Mouse (Mus musculus) hindbrain, embryonic 13.5 days (tissue): ENCODE measurements around the gene Mmd. TPM values are rescaled to one million over a fixed set of nuclear protein-coding genes. Genes with fewer than 3 reads are reported as not detected.

Source experiments
- ATAC-seq: fragments of 200-750 bp; cut with Nextera tagmentation; 2 replicates; pipeline ENCODE4 v1.8.0; 2017; ENCODE audit warnings: moderate TSS enrichment; ENCODE audit not compliant: low FRiP score
- H3K27ac ChIP-seq: fragments of 300-500 bp; sonication (generic); 2 replicates; pipeline ENCODE4 v1.5.1; 2015; ENCODE audit warnings: inconsistent platforms, mild to moderate bottlenecking, moderate library complexity
- H3K27me3 ChIP-seq: fragments of 300-500 bp; sonication (generic); 2 replicates; pipeline ENCODE4 v1.6.1; 2015; ENCODE audit warnings: mild to moderate bottlenecking, inconsistent platforms
- H3K36me3 ChIP-seq: fragments of 300-500 bp; sonication (generic); 2 replicates; pipeline ENCODE4 v1.6.1; 2015; ENCODE audit warnings: mild to moderate bottlenecking, inconsistent platforms
- H3K4me1 ChIP-seq: fragments of 300-500 bp; sonication (generic); replicated peaks from 2 replicates; pipeline ENCODE4 v1.6.1; 2015; ENCODE audit warnings: inconsistent platforms
- H3K4me2 ChIP-seq: fragments of 300-500 bp; sonication (generic); 2 replicates; pipeline ENCODE4 v1.6.1; 2015; ENCODE audit warnings: inconsistent platforms, mild to moderate bottlenecking, moderate library complexity
- H3K4me3 ChIP-seq: fragments of 300-500 bp; sonication (generic); 2 replicates; pipeline ENCODE4 v1.5.1; 2015; ENCODE audit warnings: mild to moderate bottlenecking, inconsistent platforms
- H3K9ac ChIP-seq: fragments of 300-500 bp; sonication (generic); 2 replicates; pipeline ENCODE4 v1.6.1; 2015; ENCODE audit warnings: mild to moderate bottlenecking, inconsistent platforms
- H3K9me3 ChIP-seq: fragments of 300-500 bp; sonication (generic); 2 replicates; pipeline ENCODE4 v1.6.1; 2016; ENCODE audit warnings: inconsistent platforms
- WGBS: fragments of 180-500 bp; shearing (Covaris S2); methylation state at CpG from one replicate; pipeline ENCODE4 v1.1.7; 2015; 5-methylcytosine and 5-hydroxymethylcytosine counted together
- polyA plus RNA-seq: library from polyadenylated mRNA; unstranded; fragments of >200 nt; fragmentation: Nextera tagmentation; extraction: Ambion mirVana; gene quantifications from 2 replicates; pipeline ENCODE4 v1.2.1, GENCODE M21; 2015

Mmd gene
- polyA plus RNA-seq, 1 experiment from 2014 or later, result 114 TPM

DNA sequence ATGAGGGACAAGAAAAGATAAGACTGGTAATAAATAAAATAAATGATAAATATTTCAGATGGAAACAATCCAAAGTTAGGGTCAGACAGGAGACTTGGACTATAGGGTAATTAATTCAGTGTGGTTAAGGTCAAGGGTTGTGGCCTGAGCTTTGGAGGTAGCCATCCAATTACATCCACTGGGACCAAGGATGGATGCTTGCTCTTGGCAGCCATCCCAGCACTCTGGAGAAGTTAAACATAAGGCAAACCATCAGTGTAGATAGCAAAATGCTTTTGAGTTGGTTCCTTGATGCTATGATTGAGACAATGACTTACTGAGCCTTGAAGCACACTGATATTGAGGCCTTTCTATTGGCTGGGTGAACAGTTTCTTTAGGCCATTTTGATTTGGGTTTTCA lies 43.5 kb downstream of the Mmd start:
- H3K27me3 ChIP-seq, result no peaks in the 10 kb centered on the region
- no peak overlapping the region for H3K9ac ChIP-seq
- no peak overlapping the region for H3K27ac ChIP-seq
- no peaks in the 10 kb centered on the region for H3K36me3 ChIP-seq
- H3K4me2 ChIP-seq, result no peak overlapping the region
- H3K4me1 ChIP-seq, result no peaks in the 10 kb centered on the region
- no peak overlapping the region for H3K4me3 ChIP-seq
- H3K9me3 ChIP-seq, result no peaks in the 10 kb centered on the region
- no peak for ATAC-seq

DNA sequence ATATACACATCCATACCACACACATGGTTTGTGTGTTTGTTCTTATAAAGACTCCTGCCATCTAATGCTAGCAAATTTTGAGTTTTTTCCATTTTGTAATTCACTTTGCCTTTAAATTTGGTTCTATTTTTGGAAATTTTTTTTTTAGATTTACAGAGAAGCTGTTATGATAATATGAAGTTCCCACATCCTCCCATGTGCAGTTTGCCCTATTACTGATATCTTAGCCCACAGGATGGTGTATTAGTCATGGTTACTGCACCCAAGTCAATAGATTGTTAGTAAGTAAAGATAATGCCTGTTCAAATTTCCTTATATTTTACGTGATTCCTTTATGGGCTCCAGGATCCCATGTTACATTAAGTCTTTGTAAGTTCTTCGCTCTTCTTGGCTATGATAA lies 45.4 kb downstream of the Mmd start:
- no peak for ATAC-seq

DNA sequence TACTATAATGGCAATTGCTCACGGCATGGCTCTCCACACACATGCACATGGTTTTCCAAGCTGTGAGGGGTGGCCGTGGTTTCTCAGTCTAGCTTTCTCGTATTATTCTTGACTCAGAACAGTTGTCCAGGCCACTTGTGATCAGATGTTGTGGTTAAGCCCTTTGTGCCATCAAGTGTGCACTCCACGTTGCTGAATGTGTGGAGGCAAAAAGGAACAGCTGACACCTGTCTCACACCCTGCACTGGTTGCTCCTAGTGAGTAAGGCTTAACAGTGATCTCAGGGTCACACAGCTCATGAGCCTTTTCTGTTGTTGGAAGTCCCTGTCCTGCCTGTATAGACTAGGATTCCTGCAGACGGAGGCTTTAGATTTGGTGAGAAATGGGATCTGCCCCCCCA lies 56.8 kb downstream of the Mmd start:
- 93% methylated on average over 5 of the region's 5 CpGs for WGBS
- H3K9me3 ChIP-seq, result no peaks in the 10 kb centered on the region
- no peak overlapping the region for H3K9ac ChIP-seq
- no peaks in the 10 kb centered on the region for H3K36me3 ChIP-seq
- no peaks in the 10 kb centered on the region for H3K4me1 ChIP-seq
- H3K4me3 ChIP-seq, result no peak overlapping the region
- ATAC-seq, result no peak
- H3K27me3 ChIP-seq, result no peaks in the 10 kb centered on the region
- no peak overlapping the region for H3K4me2 ChIP-seq
- H3K27ac ChIP-seq, result no peak overlapping the region

More for the DNA sequence above, 45.4 kb downstream of the Mmd start:
- Histone ChIP-seq H3K36me3 (no peaks in the 10 kb centered on the region), H3K4me3 (no peak overlapping the region), H3K27me3 (no peaks in the 10 kb centered on the region), H3K4me2 (no peak overlapping the region), H3K27ac (no peak overlapping the region), H3K4me1 (no peaks in the 10 kb centered on the region), H3K9me3 (no peaks in the 10 kb centered on the region), H3K9ac (no peak overlapping the region)
- WGBS, result 94% methylated on average over 2 of the region's 2 CpGs

DNA sequence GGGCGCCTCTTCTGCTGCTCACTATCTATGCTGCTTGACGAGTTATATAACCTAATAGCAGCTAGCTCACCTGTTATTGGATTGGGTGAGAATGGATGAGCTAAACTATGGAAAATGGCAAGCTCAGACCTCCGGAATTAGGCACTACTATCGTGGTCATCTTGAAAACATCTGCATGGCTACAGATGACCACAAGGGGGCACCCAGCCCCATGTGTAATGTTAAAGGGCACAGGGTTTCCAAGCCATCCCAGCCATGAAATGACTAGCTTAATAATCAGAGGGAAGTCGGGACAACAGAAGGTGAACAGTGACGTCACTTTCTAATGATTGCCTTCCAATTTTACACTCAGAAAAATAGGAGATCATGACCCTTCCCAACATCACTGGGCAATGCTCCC lies 57.7 kb downstream of the Mmd start:
- WGBS, result 54% methylated on average over 6 of the region's 6 CpGs
- no peak overlapping the region for H3K27ac ChIP-seq
- H3K9ac ChIP-seq, result no peak overlapping the region
- H3K9me3 ChIP-seq, result no peaks in the 10 kb centered on the region
- no peaks in the 10 kb centered on the region for H3K27me3 ChIP-seq
- no peaks in the 10 kb centered on the region for H3K4me1 ChIP-seq
- no peak for ATAC-seq
- H3K36me3 ChIP-seq, result no peaks in the 10 kb centered on the region
- H3K4me2 ChIP-seq, result no peak overlapping the region
- H3K4me3 ChIP-seq, result no peak overlapping the region

DNA sequence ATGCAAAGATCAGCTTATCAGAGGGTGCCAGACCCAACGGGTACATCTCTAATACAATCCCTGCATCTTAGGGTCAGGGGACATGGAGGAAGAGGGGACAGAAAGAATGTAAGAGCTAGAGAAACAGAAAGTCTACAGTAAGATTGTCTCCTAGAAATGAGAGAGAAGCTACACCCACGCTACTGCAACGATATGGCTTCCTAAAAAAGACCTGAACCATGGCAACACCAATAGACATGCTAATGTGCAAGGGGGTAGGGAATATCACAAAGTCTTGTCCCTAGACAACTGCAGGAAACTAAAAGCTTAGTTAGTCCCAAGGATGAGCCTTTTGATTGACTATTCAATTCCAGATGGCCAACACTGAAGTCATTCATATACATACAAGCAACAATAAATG lies 65.3 kb downstream of the Mmd start:
- no peak for ATAC-seq
- 85% methylated on average over 3 of the region's 3 CpGs for WGBS
- no peak overlapping the region for H3K4me2 ChIP-seq
- H3K9ac ChIP-seq, result no peak overlapping the region
- H3K36me3 ChIP-seq, result no peaks in the 10 kb centered on the region
- no peaks in the 10 kb centered on the region for H3K9me3 ChIP-seq
- H3K4me3 ChIP-seq, result no peak overlapping the region
- H3K27ac ChIP-seq, result no peak overlapping the region
- no peaks in the 10 kb centered on the region for H3K4me1 ChIP-seq
- H3K27me3 ChIP-seq, result no peaks in the 10 kb centered on the region

DNA sequence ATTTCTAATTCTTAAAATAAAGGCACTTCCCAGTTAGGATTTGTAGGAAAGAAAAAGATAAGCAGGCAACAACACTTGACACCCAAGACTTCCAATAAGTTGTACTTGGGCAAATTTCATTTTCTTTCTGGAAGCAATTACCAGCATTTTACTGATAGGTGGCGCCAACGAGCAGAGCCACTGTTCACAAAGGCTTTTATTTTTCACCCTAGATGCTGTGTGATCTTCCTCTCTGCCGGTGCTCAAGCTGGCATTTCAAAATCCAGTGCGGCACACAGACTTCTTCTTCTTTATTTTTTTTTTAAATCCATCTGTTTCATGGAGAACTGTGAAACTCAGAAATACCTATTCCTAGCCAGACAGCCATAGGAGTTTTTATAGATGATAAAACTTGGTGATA lies 68.2 kb downstream of the Mmd start:
- Histone ChIP-seq H3K4me1 (no peaks in the 10 kb centered on the region), H3K9ac (no peak overlapping the region), H3K27me3 (no peaks in the 10 kb centered on the region), H3K36me3 (no peaks in the 10 kb centered on the region), H3K4me3 (no peak overlapping the region), H3K27ac (no peak overlapping the region), H3K4me2 (no peak overlapping the region), H3K9me3 (no peaks in the 10 kb centered on the region)
- WGBS, result 19% methylated on average over 4 of the region's 4 CpGs
- no peak for ATAC-seq

DNA sequence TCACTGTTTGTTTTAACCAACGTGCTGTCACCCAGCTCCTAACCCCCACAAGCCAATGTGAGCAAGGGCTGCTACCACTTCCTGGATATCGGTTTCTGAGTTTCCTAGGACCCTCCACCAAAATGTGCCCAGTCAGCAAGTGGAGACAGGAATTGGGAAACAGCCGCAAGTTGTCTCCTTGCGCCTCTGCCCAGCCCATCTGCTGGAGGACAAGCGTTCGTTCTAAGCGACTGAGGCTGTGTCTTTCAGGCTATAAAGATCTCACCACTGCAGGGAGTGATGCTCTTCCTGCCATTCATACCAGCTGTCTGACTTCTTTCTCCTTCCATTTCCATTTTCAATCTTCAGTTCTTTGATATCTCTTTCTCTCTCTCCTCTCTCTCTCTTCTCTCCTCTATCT lies 71.7 kb downstream of the Mmd start:
- Histone ChIP-seq H3K4me1 (no peaks in the 10 kb centered on the region), H3K36me3 (no peaks in the 10 kb centered on the region), H3K4me3 (no peak overlapping the region), H3K9ac (no peak overlapping the region), H3K27ac (no peak overlapping the region), H3K4me2 (no peak overlapping the region), H3K27me3 (no peaks in the 10 kb centered on the region), H3K9me3 (no peaks in the 10 kb centered on the region)
- WGBS, result 80% methylated on average over 7 of the region's 7 CpGs
- ATAC-seq, result no peak

DNA sequence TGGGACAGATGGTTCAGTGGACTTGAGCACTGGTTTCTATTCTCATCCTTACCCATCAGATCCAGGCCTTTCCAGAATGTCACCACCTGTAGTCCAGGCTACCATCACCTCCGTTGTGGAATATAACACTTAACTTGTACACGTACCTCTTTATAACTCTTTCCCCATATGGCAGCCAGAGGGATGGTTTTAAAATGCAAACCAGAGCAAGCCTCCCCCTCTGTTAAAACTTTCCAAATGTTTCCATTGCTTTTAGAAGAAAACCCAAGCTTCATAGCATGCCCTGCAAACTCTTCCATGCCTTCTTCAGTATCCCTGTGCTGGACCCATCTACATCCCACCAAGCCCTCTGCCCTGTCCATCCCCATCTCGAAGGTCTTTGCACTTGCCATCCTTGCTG lies 75.3 kb downstream of the Mmd start:
- 89% methylated on average over 3 of the region's 3 CpGs for WGBS
- Histone ChIP-seq H3K27me3 (no peaks in the 10 kb centered on the region), H3K27ac (no peak overlapping the region)

DNA sequence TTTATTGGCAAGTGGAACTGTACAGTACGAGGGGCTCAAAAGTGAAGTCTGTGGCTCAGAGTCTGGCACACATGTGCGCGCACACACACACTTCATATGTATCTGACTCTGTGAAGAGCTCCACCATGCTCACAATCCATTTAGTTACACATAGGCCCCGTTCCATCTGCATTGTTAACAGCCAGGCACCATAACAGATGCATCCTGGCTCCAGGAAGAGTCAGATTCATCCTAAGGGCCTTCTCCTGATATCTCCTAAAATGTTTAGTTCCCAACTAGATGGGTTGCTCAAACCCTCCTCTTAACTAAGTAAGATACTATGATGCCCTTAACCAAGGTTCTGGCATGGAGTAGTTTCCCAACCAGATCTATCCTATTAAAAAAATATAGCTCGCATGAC lies 76.9 kb downstream of the Mmd start:
- no peak for ATAC-seq
- H3K27ac ChIP-seq, result no peak overlapping the region
- H3K36me3 ChIP-seq, result no peaks in the 10 kb centered on the region
- H3K27me3 ChIP-seq, result no peaks in the 10 kb centered on the region
- 94% methylated on average over 5 of the region's 5 CpGs for WGBS
- H3K4me2 ChIP-seq, result no peak overlapping the region
- no peaks in the 10 kb centered on the region for H3K9me3 ChIP-seq
- no peak overlapping the region for H3K4me3 ChIP-seq
- no peaks in the 10 kb centered on the region for H3K4me1 ChIP-seq
- no peak overlapping the region for H3K9ac ChIP-seq

More for the DNA sequence above, 75.3 kb downstream of the Mmd start:
- H3K4me2 ChIP-seq, result no peak overlapping the region
- H3K9ac ChIP-seq, result no peak overlapping the region
- no peaks in the 10 kb centered on the region for H3K4me1 ChIP-seq
- H3K4me3 ChIP-seq, result no peak overlapping the region
- no peaks in the 10 kb centered on the region for H3K9me3 ChIP-seq
- H3K36me3 ChIP-seq, result no peaks in the 10 kb centered on the region
- ATAC-seq, result no peak

DNA sequence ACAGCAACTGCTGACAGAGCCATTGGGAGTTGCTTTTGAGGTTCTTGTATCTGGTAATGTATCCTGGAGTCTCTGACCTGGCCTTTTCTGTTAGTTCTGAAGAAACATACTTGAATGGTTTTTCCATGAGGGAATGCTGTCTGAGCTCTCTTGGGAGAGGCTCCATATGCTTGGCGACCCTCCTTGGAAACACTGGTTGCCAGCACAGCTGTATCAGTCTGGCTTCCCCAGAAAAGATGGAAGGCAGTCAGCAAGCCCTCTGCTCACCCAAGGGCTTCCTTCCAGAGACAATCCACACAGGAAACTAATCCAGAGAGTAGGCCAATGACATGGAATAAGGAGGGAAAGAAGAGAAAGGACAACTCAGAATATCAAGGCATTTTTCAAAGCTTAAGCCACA lies 77.6 kb downstream of the Mmd start:
- Histone ChIP-seq H3K27ac (no peak overlapping the region), H3K27me3 (no peaks in the 10 kb centered on the region), H3K4me3 (no peak overlapping the region), H3K36me3 (no peaks in the 10 kb centered on the region), H3K9me3 (no peaks in the 10 kb centered on the region), H3K4me2 (no peak overlapping the region), H3K9ac (no peak overlapping the region), H3K4me1 (no peaks in the 10 kb centered on the region)
- ATAC-seq, result no peak
- 61% methylated on average over 1 of the region's 1 CpGs for WGBS

Other genes with a start within 250 kb of the Mmd start
- gene Pctp, start 246.6 kb upstream of the Mmd start, polyA plus RNA-seq, result 1.9 and 2.3 TPM in 2 replicates
- 11.9 and 13.8 TPM in 2 replicates for gene Tmem100, start 219.1 kb upstream of the Mmd start, polyA plus RNA-seq
- 28.4 and 29.3 TPM in 2 replicates for gene Gm45716, start 61.8 kb upstream of the Mmd start, polyA plus RNA-seq
- gene Hlf, start 141.4 kb downstream of the Mmd start, polyA plus RNA-seq, result 3.3 and 4.6 TPM in 2 replicates